Mouse (Mus musculus): ENCODE data around the gene Shoc2. TPM values are rescaled to one million over a fixed set of nuclear protein-coding genes. Genes with fewer than 3 reads are reported as not detected.
A peak's percentile ranks its signal among the peaks of the same experiment; 100 is the strongest.

Shoc2 gene
- total and polyA plus RNA-seq, 3 experiments = 14.1 to 27.1 (median 23.7) TPM

DNA sequence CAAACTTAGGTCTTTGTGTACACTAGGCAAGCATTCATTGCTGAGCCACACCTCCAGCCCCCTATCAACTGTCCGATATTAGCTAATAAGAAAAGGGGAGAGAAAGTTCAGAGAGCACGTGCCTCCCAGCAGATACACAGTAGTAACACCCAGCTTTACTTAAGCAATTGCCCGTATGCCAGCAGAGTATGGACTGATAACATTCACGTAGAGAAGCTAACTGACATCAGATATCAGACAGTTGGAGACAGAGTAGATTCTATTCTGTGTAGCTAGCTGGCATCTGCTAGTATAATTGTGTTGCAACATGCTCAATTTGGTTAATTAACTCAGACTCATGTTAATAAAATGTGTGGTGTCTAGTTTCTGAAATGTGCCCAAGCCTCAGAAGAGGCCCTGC lies 3.0 kb upstream of the Shoc2 start:
- H3K4me3 ChIP-seq (replicated peaks in 1 of 3; ENCODE audit: low read depth in 2 of 3, low read length in 2 of 3, poor library complexity in 1 of 3) = no peak overlapping the region
- dilution Hi-C loops (cut with MboI; ENCODE audit: extremely low pct_ligation_motif_present, extremely low pct_unique_long_range_greater_than_20kb, low sequenced_read_pairs) (no loop called here), in situ Hi-C loops (cut with MboI; ENCODE audit: low pct_ligation_motif_present, low pct_unique_long_range_greater_than_20kb, low sequenced_read_pairs) (no loop called here)
- peaks cover 6% of the 10 kb centered on the region for H3K79me2 ChIP-seq (replicated peaks; ENCODE audit: control insufficient read depth, extremely low read depth, insufficient read depth, poor library complexity, severe bottlenecking)
- H3K27me3 ChIP-seq (replicated peaks) = no peaks in the 10 kb centered on the region
- no peak overlapping the region for H3K27ac ChIP-seq (ENCODE audit: insufficient read depth, low read depth)
- no peak for DNase-seq (ENCODE audit: extremely low read depth)
- no peak overlapping the region for H3K4me2 ChIP-seq (ENCODE audit: insufficient read depth, low read depth, poor library complexity, severe bottlenecking)
- peaks cover 8 to 40% of the 10 kb centered on the region in 2 experiments for H3K36me3 ChIP-seq (replicated peaks in 1 of 2; ENCODE audit: control insufficient read depth in 1 of 2, insufficient read depth in 1 of 2, low read length in 1 of 2)
- TF ChIP-seq JUND (conservative IDR thresholded peaks at IDR 0.05; ENCODE audit: low read depth, low read length) (no peak), TCF12 (IDR thresholded peaks at IDR 0.05; ENCODE audit: low read depth, low read length) (no peak), RAD21 (IDR thresholded peaks at IDR 0.05; ENCODE audit: low read depth, low read length) (no peak)
- peaks cover 2 to 15% of the 10 kb centered on the region in 2 experiments; a peak in 2 of 4 replicates for H3K4me1 ChIP-seq (ENCODE audit: control insufficient read depth in 1 of 2, insufficient read depth in 2 of 2)
- no peak overlapping the region for H3K9ac ChIP-seq (ENCODE audit: insufficient read depth, low read depth)
- no peaks in the 10 kb centered on the region for H3K9me3 ChIP-seq (replicated peaks; ENCODE audit: low read length)

DNA sequence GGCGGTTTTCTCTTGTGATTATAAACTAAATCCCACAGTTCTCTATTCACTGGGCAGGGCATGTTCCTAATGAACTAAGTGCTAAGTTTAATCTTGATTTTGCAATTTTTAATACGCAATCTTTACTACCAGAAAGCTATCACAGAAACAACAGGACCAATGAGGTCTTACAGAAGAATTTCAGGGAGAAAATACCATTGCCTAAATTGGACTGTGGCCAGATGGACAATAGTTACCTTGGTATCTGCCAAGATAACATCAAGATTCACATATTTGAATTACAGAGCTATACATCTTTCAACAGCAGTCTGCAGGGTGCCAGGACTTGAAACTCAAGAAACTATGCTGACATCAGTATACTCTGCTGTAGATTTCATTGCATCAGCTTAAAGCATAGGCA lies 1.8 kb upstream of the Shoc2 start:
- no peaks in the 10 kb centered on the region for H3K27me3 ChIP-seq (replicated peaks)
- H3K4me3 ChIP-seq (replicated peaks in 1 of 3; ENCODE audit: low read depth in 2 of 3, low read length in 2 of 3, poor library complexity in 1 of 3) = no peak overlapping the region
- dilution Hi-C loops (cut with MboI; ENCODE audit: extremely low pct_ligation_motif_present, extremely low pct_unique_long_range_greater_than_20kb, low sequenced_read_pairs) = no loop called here
- H3K79me2 ChIP-seq (replicated peaks; ENCODE audit: control insufficient read depth, extremely low read depth, insufficient read depth, poor library complexity, severe bottlenecking) = peaks cover 13% of the 10 kb centered on the region
- H3K36me3 ChIP-seq (replicated peaks in 1 of 2; ENCODE audit: control insufficient read depth in 1 of 2, insufficient read depth in 1 of 2, low read length in 1 of 2) = peaks cover 8 to 36% of the 10 kb centered on the region in 2 experiments
- no peak overlapping the region for H3K9ac ChIP-seq (ENCODE audit: insufficient read depth, low read depth)
- in situ Hi-C loops (cut with MboI; ENCODE audit: low pct_ligation_motif_present, low pct_unique_long_range_greater_than_20kb, low sequenced_read_pairs) = no loop called here
- no peaks in the 10 kb centered on the region for H3K9me3 ChIP-seq (replicated peaks; ENCODE audit: low read length)
- H3K4me1 ChIP-seq (ENCODE audit: control insufficient read depth in 1 of 2, insufficient read depth in 2 of 2) = peaks cover 2 to 16% of the 10 kb centered on the region in 2 experiments; a peak in 2 of 4 replicates
- no peak for TF ChIP-seq HCFC1 (IDR thresholded peaks at IDR 0.05; ENCODE audit: low read depth, low read length)
- H3K27ac ChIP-seq (ENCODE audit: insufficient read depth, low read depth) = no peak overlapping the region
- DNase-seq (ENCODE audit: extremely low read depth) = no peak
- H3K4me2 ChIP-seq (ENCODE audit: insufficient read depth, low read depth, poor library complexity, severe bottlenecking) = no peak overlapping the region

DNA sequence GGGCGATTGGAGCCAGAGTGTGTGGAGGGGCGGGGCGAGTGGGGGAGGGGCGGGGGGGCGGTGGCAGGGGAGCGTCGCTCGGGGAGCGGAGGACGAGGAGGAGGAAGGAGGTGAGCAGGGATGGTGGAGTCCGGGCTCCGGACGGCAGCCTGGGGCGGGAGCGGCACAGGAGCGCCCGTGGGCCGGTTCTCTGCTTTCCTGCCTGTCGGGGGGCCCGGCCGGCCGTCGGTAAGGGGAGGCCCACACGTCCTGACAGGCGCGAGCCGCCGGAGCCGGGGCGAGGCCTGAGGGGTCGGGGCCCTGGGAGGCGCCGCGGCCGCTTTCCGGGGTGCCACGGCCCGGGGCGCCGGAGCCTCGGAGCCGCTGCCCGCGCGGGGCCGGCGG lies 672 bp downstream of the Shoc2 start:
- peak overlapping the region; percentile 86 for H3K9ac ChIP-seq (ENCODE audit: insufficient read depth, low read depth)
- dilution Hi-C loops (cut with MboI; ENCODE audit: extremely low pct_ligation_motif_present, extremely low pct_unique_long_range_greater_than_20kb, low sequenced_read_pairs) (no loop called here), in situ Hi-C loops (cut with MboI; ENCODE audit: low pct_ligation_motif_present, low pct_unique_long_range_greater_than_20kb, low sequenced_read_pairs) (no loop called here)
- TF ChIP-seq BHLHE40 (IDR thresholded peaks at IDR 0.05; ENCODE audit: low read depth, low read length) (no peak), MAZ (IDR thresholded peaks at IDR 0.05; ENCODE audit: low read depth, low read length) (0 out of 2 replicates have a peak, but pooled peaks have one; percentile 18), USF1 (IDR thresholded peaks at IDR 0.05; ENCODE audit: low read depth, low read length) (no peak), ZMIZ1 (IDR thresholded peaks at IDR 0.05; ENCODE audit: low read depth, low read length) (peak; percentile 71; the same call in 1 of the 2 replicates), ZKSCAN1 (IDR thresholded peaks at IDR 0.05; ENCODE audit: borderline replicate concordance, low read depth, low read length) (no peak), POLR2A (IDR thresholded peaks at IDR 0.05; ENCODE audit: low read depth, low read length) (peak; percentile 44; the same call in 1 of the 2 replicates)
- peaks cover 20% of the 10 kb centered on the region for H3K79me2 ChIP-seq (replicated peaks; ENCODE audit: control insufficient read depth, extremely low read depth, insufficient read depth, poor library complexity, severe bottlenecking)
- H3K36me3 ChIP-seq (replicated peaks in 1 of 2; ENCODE audit: control insufficient read depth in 1 of 2, insufficient read depth in 1 of 2, low read length in 1 of 2) = peaks cover 3 to 18% of the 10 kb centered on the region in 2 experiments
- H3K27ac ChIP-seq (ENCODE audit: insufficient read depth, low read depth) = peak overlapping the region; percentile 30; the same call in 1 of the 2 replicates
- no peak overlapping the region for H3K4me2 ChIP-seq (ENCODE audit: insufficient read depth, low read depth, poor library complexity, severe bottlenecking)
- no peaks in the 10 kb centered on the region for H3K27me3 ChIP-seq (replicated peaks)
- no peak for DNase-seq (ENCODE audit: extremely low read depth)
- H3K4me3 ChIP-seq (replicated peaks in 1 of 3; ENCODE audit: low read depth in 2 of 3, low read length in 2 of 3, poor library complexity in 1 of 3) = peak overlapping the region; percentile 48 to 87 (median 79)
- no peaks in the 10 kb centered on the region for H3K9me3 ChIP-seq (replicated peaks; ENCODE audit: low read length)
- H3K4me1 ChIP-seq (ENCODE audit: control insufficient read depth in 1 of 2, insufficient read depth in 2 of 2) = peaks cover 2 to 16% of the 10 kb centered on the region in 2 experiments; a peak in 2 of 4 replicates

All from CH12.LX (cell line).